Mouse (Mus musculus): ENCODE data around the gene Fbxw10. TPM values are rescaled to one million over a fixed set of nuclear protein-coding genes. Genes with fewer than 3 reads are reported as not detected.

Gene Fbxw10
- total RNA-seq, 1 experiment from 2014 or later, result 4.4 TPM

DNA sequence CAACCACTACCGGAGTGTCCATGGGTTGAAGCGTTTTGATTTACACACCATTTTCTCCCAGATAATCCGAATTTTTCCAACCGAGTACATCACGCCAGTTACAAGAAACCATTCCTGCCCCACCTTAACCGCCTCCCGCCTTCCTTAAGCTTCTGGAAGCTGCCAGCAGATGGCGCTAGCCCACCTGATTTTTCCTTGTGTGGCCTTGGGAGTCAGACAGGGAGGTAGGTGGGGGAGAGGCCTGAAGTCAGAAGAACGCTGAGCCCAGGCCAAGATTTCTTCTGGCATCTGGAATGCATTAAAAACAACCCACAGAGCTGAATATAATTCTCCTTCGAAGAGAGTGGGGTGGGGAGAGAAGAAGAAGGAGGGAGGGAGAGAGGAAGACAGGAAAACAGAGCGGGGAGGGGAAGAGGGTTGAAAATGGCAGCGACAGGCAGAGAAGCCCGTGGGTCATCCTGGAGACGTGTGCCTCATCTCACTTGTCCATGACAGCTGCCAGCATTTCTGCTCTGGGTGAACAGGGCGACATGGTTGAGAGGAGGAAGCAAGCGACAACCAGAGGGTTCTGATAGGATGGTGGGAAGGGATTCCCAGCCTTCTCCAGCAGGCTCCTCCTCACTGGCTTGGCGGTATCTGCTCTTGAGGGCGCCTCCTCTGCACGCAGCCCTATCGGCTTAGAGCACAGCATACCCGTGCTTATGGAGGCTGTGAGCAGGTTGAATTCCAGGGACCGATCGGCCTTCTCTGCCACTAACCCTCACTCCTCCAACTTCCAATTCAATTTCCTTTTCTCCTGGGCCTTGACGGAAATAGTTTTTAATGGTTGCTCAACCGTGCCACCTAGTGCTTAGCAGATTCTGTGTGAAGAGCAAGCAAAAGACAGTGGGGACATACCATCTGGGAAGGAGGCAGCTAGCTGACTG, 74.4 kb downstream of the Fbxw10 start:
- peak; percentile 62 to 72 for ATAC-seq (replicated peaks in 1 of 2; ENCODE audit: insufficient read depth in 1 of 2, low FRiP score in 2 of 2, low TSS enrichment in 1 of 2, low read depth in 1 of 2, poor library complexity in 2 of 2, severe bottlenecking in 2 of 2)

DNA sequence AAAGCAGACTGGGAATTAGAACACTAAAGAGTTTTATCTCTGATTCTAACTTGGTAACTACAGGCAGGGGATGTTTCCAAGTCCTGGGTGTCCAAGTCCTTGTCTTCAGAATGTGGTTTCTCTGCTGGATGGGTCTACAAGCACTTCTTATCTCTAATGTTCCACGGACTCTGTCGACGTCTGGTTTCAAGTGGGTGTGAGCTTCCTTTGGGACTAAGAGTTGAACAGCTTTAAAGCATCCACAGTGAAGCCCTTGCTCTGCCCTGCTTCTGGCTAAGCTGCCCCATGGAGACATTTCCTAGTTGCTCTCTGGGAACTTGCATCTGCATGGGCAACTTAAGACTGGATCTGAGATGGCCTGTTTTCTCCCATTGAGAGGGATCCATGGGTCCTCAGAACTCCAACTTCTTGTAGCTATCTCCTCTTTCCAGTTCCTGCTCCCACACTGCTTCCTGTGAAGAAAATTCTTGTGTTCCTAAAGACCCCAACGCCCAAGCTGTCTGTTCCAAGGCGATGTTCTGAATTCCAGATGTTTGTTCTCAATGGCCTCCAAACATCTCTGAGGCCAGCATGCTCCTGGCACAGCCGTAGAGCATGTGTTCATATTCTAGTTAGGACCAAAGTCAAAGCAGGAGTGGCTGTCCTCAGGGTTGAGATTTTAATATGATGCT, 77.4 kb downstream of the Fbxw10 start:
- no peak for ATAC-seq (replicated peaks in 1 of 2; ENCODE audit: insufficient read depth in 1 of 2, low FRiP score in 2 of 2, low TSS enrichment in 1 of 2, low read depth in 1 of 2, poor library complexity in 2 of 2, severe bottlenecking in 2 of 2)

Other genes starting within 250 kb of the Fbxw10 start
- 7.6 and 7.7 TPM in 2 replicates for gene Lrrc75a, start 198.5 kb upstream of the Fbxw10 start, total RNA-seq (2017)
- 26.0 and 39.5 TPM in 2 replicates for gene Mmgt2, start 198.4 kb upstream of the Fbxw10 start, total RNA-seq (2017)
- gene Zfp287, start 115.2 kb upstream of the Fbxw10 start, total RNA-seq (2017), result 7.3 and 9.6 TPM in 2 replicates
- gene Gm10428, start 94.0 kb upstream of the Fbxw10 start, total RNA-seq (2017), result not detected in 2 replicates
- 7.8 and 9.7 TPM in 2 replicates for gene Zfp286, start 57.6 kb upstream of the Fbxw10 start, total RNA-seq (2017)
- 13.2 and 22.3 TPM in 2 replicates for gene Trim16, start 26.8 kb upstream of the Fbxw10 start, total RNA-seq (2017)
- 43.8 and 46.2 TPM in 2 replicates for gene Tvp23b, start 32.4 kb downstream of the Fbxw10 start, total RNA-seq (2017)
- not detected in 2 replicates for gene Cdrt4, start 104.1 kb downstream of the Fbxw10 start, total RNA-seq (2017)
- gene Tekt3, start 214.6 kb downstream of the Fbxw10 start, total RNA-seq (2017), result not detected in 2 replicates